Mouse (Mus musculus) naive thymus-derived CD4-positive, alpha-beta T cell, adult 2 months (primary cell): Measurements from ENCODE around the gene Dnajb4.

Source experiments
- DNase-seq: peaks from one replicate; pipeline ENCODE4 v3.0.0-alpha.2; 2011; ENCODE audit warnings: low read depth

The Dnajb4 gene

DNA sequence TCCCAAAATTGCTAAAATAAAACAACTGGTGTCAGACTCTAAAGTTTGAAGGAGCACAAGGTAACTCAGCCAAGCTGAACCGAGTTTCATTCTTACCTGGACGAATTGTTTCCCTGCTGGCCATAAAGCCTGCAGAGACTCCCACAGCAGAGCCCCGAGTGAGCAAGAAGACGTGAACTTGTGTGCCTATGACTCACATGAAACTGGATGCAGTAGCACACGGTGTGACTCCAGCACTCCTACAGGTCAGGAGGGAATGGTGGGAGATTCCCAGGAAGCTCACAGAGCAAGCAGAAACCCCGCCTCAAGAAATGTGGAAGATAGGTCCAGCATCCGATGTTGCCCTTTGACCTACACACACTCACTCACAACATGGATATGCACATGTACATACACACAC is 38.2 kb downstream of the Dnajb4 start:
- no peak for DNase-seq

DNA sequence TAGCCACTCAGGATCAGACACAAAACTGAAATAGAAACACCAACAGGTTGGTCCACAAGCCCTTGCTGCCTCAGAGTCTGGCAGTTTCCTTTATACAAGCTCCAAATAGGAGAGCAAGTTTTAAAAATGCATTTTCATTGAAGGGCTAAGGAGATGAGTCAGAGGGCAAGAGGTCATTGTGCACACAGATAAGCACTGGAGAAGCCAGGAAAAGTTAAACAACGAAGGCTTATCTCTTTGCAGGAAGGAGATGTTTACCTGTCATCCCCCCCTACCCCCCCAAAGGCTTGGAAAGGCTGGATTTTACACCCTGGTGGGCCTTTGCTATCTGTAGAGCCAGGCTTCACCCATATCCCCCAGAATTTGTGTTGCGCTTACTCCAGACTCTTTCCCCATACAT is 38.9 kb downstream of the Dnajb4 start:
- no peak for DNase-seq

DNA sequence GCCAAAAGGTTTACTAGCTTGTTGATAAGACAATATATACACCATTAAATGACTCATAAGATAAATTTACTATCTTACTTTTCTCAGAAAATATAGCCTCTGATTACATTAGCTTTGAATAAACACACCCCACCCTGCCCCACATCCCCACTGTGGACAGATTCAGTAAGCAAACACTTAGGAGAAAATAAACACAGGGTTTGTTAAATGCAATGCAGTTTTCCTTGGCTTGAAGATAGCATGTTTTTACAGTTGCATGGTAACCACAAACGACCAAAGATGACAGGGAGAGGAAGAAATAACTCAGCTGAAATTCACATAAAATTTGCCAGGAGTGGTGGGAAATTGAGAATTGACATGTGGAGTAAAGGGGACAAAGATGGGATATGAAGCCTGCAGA is 39.7 kb downstream of the Dnajb4 start:
- DNase-seq = no peak

DNA sequence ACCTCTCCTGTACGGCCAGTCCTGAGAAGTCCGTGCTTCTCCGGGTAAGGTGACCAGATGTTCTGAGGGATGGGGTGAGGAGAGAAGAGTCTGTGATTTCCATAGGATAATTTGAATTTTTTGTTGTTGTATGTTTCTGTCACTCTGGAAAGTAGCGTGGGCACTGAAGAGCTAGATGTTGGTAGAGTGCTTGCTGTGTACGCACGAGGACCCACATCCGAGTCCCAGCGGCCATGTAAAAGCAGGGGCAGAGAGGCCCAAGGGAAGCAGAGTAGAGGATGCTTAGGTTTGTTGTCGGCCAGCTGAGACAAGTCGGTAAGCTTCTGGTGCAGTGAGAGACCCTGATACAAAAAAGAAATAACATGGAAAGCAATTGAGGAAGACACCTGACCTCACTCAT is 42.1 kb downstream of the Dnajb4 start:
- no peak for DNase-seq

DNA sequence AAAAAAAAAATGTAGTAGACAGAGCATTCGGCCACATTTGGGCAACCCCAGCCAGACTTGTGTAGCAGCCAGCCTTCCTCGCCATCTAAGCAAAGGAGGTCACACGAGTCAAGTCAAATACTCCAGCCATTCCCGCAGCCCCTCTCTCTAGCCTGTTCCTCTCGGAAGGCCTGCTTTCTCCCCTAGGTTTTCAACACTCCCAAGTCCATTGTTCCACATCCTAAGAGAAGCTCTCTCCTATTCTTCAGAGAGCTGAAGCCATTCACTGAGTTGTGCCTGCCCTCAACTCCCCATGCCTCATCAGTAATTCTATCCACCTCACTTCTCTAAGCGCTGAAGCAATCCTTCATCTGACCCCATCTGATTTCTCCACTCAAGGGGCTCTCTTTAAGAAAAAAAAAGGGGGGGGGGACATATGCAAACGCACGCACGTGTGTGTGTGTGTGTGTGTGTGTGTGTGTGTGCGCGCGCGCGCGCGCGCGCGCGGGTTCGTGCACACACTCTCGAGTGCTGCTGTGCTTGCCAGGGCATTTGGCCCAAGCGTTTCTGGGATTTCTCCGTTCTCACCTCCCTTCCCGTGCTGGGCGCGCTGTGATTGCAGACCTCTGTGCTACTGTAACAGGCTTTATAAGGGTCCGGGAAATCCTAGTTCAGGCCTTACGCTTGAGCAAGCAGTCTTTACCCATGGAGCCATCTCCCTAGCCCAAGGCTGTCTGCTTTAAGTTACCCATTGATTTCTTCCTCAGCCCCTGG is 43.2 kb downstream of the Dnajb4 start:
- no peak for DNase-seq

DNA sequence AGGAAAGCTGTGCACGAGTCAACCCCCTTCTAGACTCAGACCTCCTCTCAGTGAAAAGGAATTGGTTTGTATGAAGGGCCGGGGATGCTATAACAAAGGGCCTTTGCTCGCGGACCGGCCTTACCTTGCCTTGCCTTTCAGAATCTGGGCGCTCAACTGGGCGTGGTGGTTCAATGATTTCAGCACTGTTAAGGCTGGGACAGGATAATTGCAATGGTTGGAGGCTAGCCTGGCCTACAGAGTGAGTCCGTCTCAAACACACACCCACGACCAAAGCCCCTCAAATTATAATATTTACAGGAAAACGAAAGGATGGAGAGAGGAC is 44.0 kb downstream of the Dnajb4 start, which contains the start of gene Gipc2:
TSS of gene Gipc2 (minus strand) at position 132 of the 325 bp plus-strand sequence.
- DNase-seq = no peak

DNA sequence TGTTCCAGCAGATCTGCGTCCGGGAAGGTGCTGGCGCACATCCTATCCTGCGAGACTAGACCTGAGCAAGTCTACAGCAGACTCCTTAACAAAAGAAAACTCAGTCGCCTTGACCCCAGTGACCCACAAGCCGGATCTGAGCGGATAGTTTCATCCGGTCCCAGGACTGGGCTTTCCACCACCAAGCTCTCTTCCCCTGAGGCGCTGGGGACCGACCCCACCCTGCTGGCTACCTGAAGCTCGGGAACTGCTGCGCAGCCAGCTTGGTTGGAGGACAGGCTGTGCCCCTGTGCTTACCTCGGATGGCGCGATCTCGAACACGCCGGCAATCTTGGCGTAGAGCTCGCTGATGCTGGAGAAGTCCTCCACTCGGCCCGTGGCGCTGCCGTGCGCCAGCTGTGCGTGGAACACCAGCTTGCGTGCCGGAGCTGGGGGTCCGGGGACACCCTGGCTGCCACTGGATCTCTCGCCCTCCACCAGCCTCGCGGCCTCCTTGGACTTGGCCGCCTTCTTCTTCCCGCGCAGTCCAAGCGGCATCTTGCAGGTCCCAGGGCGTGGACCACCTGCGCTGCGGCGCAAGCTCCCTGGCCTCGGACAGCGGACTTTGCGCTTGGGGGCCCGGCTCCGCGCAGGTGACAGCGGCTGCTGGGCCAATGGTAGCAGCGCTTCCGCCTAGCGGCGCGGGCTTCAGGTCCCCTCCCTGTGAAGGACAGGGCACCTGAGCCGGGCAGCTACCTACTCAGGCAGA is 44.6 kb downstream of the Dnajb4 start:
- no peak for DNase-seq

DNA sequence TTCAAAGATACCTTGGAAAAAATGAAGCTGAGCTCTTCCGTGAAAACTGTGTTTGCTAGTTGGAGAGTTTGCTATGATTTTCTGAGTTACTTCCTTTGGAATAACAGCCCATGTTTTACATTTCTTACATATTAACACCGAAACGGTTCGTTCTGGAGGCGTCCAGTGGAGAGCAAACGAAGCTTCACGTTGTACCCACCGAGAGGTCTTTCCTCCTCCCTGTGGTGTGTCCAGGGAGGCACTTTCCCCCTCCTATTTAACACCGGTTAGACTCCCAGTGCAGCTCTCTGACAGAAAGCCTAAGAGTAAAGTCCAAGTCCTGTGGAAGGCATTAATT is 45.1 kb downstream of the Dnajb4 start:
- no peak for DNase-seq

DNA sequence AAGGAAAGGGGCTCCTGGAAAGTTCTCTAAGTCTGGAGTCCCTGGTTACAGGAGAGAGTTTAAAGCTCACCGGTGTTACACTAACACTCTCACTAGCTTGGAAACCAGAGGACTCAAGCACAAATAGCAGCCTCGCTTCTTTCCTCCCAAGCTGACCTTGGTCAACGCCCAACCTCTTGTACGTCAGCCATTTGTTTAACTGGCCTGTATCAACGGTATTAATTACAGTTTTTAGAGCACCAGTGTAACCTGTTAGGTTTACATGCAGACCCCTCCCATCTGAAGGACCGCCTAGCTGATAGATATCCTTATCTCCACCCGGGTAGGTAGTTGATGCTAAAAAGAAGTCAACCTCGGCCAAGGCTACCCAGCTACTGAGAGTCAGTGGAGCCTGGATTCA is 46.8 kb downstream of the Dnajb4 start:
- DNase-seq = no peak

DNA sequence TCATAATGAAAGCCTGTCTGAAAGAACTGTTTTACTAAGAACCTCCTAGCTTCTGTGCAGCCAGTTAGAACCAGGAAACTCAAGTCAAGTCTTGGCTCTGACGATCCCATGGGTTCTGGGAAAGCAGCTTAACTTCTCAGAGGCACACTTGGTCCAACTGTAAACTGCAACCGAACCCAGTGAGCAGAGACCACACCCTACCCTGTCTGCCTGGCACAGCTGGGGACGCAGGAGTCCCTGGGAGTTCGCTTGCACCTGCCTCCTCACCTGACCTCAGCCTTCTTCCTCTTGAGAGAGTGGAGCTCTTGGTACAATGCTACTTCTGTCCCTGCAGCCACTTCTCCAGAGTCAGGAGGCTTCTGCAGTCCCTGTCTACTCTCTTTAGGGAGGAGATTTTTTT is 49.5 kb downstream of the Dnajb4 start:
- DNase-seq = no peak

DNA sequence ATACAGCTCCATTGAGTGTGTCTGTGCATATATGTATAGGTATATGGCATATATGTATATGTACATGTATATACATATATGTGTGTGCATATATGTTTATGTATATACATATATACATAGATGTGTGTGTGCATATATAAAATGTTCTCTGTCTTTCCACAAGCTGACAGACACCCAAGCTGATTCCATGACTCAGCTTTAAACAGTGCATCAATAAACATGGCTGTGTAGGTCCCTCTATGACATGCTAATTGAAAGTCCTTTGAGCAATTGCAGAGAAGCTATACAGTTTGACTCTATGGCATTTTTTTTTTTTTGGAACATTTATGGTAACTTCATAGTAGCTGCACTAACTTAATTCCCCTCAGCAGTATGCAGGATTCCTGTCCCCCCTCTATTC is 50.8 kb downstream of the Dnajb4 start:
- no peak for DNase-seq

DNA sequence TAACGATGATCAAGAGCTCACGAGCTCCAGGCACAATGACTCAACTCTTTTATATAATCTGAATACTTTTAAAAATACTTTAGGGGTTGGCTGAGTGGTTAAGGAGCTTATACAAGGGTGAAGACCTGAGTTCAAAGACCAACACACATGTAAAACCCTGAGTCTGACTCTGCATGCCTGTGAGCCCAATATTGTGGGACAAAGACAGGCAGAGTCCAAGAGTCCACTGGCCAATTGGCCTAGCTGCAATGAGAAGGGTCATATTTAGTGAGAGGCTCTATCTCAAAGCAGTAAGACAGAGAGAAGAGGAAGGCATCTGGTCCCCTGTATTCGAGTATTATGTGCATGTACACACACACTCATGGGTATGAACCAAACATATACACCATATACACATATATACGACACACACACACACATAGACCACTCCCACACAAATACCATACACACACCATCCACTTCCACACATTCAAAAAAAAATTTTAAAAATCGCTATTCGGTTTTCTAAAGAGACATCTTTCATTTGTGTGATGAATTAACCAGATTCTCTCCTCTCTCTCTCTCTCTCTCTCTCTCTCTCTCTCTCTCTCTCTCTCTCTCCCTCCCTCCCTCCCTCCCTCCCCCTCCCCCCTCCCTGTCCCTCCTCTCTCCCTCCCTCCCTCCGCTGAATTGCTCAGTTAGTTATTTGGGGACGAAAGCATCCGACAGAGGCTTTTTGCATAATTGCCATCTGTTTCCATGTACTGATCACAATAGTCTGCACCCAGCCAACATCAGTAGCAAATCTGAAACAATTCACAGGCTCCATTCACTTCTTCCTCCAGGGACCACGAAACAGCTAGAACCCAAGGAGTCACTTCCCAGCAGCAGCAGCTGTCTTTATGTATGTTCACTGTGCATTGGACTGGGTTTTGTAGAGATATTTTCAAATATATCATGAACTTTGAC is 51.5 kb downstream of the Dnajb4 start:
- DNase-seq = no peak

DNA sequence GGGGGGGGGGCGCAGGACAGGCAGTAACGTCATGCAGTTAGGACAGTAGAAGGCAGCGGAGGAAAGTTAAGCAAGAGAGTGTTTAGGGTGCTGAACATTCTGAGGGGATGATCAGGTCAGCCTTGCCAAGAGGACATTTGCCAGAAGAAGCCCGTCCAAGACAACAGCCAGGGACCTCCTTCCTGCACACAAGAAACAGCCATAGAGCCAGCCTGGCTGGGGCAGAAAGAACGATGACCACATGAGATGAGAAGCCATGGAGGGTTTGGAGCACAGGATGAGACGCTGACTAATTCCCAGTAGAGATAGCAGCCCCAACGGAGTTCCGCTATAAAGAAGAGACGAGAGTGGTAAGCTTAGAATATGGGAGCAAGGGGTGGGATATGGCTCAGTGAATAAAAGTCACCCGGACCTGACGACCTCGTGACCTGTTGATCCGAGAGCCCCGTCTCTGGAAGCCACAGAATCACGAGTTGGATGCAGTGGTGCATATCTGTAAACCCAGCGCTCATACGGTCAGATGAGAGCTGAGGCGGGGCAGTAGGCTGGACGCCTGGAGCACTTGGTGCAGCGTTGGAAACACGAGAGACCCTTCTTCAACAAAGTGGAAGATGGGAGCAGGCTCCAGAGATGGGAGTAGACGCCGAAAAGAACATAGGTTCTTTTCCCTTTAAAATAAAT is 53.1 kb downstream of the Dnajb4 start:
- no peak for DNase-seq

DNA sequence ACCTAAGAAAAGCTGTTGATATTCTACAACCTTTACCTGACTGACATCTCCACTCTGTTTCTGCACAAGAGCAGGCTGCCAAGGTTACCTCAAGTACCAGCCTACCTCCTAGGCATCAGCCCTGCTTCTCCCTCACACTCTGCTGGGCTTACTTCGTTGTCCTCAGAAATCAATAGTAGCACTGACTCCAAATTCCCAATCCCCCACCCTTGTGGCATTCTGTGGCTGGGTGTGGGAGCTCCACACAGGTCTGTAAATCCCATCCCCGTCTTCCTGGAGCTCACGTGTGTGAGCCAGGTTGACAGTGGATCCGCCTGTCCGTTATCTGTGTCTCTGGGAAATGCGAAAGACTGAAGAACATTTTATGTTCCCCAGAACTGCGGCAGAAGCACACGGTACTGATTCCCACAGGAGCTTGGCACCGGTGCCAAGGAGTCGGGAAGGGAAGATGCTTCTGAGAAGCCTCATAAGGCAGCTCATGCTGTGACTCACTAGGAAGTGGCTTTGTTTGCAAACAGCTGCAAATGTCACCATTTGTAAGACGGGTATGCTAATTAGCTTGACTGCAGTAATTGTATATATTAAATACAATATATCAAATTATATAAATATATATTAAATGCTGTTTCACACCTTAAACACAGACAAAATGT is 54.7 kb downstream of the Dnajb4 start:
- no peak for DNase-seq

DNA sequence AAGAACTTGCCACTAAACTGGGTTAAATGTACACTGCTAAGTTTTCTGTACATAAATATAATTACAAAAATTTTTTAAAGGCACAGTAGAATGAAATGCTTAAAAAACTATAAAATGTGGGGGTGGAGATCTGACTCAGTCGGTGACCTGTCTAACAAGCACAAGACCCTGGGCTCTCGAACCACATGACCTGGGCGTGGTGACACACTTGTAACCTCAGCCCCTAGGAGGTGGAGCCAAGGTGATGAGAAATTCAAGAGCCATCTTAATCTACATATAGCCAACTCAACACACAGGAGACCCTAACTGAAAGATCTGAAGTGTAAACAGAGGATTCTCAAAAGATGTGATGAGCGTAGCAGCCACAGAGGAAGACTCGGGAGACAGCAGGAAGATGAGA is 56.0 kb downstream of the Dnajb4 start:
- DNase-seq = no peak

DNA sequence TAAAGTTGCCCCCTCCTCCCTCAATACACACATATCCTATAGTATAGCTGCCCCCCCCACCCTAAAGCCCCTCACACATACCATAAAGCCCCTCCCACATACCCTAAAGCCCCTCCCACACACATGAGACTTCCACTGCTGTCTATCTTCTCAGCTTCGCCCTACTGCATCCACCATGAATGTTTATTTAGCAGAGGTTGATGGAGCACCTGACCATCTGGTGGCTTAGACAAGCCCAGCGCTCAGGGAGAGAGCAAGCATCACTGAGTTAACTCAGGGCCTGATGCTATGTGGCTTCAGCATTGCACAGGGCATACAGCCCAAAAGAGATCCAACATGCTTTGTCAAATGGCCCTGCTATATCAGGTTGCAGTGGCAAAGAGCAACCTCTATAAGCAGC is 57.0 kb downstream of the Dnajb4 start:
- no peak for DNase-seq

DNA sequence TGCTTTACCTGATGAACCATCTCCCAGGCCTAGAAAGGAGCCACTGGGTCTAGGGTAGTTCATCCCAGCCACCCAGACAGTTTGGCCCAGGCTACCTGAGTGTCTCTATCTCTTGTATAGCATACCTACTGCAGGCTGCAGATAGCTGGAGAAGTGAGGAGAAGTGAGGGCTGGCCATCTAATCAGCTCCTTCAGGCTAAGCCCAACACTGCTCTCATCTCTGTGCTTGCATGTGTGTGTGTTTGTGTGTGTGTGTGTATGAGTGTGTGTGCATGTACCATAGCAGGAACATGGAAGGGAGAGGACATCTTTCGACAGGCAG is 57.7 kb downstream of the Dnajb4 start:
- DNase-seq = no peak

DNA sequence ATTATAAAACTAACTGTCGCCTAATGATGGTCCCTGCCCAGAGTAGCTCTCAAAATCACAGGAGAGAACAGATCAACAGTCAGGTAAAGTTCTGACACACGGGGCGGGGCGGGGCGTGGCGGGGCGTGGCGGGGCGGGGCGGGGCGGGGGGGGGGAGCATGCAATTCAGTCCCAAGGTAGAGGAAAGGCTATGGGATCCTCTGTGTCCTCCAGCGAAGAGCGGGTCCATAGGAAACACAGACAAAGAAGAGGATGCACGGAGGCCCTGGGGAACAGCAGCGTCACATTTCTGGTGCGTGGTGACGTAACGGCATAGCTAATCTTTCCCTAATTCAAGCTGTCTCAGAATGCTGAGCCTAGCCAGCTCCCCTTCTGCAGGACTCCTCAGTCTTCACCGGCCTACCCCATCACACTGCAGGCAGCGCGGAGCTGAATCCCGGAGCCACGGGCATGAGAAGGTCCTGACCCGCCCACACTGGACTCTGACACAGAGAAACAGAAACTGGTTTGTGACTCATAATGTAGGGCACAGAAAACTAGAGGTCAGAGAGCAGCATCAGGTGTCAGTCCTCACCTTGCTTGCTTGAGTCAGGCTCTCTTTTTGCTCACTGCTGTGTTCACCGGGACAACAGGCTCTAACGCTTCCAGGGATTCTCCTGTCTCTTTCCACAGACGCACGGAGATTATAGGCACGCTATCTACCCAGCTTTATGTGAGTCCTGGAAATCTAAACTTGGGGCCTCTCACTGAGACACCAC is 58.2 kb downstream of the Dnajb4 start:
- no peak for DNase-seq

DNA sequence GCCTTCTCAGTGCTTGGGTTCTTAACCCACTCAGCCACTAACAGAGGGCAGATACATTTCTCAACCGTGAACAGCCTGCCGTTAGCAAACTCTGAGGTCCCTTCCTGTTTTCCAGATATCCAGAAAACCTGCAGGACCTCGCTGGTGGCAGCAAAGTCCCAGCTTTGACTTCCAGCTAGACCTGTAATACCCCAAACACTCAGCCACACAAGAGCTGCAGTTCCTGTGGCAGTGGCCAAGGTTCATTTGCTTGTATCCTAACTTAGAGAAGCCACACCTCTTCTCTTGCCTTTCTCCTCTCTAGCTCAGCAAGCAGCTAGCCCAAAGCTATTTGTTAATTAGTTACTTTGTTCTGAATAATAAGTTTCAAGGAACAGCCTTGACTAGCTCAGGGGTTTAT is 60.2 kb downstream of the Dnajb4 start:
- DNase-seq = no peak

DNA sequence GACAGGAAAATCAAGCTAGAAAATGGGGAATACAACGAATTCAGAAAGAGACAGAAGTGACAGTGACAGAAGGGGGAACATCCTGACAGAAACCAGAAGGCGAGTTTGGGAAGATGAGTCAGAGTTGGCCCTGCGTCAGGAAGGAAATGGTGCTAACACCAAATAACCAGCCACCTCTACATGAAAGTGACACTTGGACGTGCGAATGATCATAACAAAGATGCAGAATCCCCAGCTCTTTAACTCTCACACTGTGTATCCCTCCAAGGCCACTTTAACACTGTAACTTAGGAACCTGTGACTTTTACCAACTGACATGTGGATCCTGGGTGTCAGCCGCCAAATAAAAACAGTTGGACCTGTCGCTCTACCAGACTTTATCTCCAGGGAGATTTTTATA is 60.7 kb downstream of the Dnajb4 start:
- no peak for DNase-seq
